Mouse (Mus musculus) kidney, embryonic 16.5 days (tissue): Measurements from ENCODE around the gene Epop. TPM values are rescaled to one million over a fixed set of nuclear protein-coding genes. Genes with fewer than 3 reads are reported as not detected.

ENCODE experiments used
- ATAC-seq: fragments of 200-750 bp; cut with Nextera tagmentation; 2 replicates; pipeline ENCODE4 v1.8.0; 2017; ENCODE audit warnings: moderate TSS enrichment; ENCODE audit not compliant: low FRiP score, low TSS enrichment
- H3K27ac ChIP-seq: fragments of 300-500 bp; sonication (generic); 2 replicates; pipeline ENCODE4 v1.5.1; 2014; ENCODE audit warnings: low read length
- H3K27me3 ChIP-seq: fragments of 300-500 bp; sonication (generic); 2 replicates; pipeline ENCODE4 v1.6.1; 2014; ENCODE audit warnings: low read length, control low read depth, mixed read lengths; ENCODE audit not compliant: insufficient read depth
- H3K36me3 ChIP-seq: fragments of 300-500 bp; sonication (generic); 2 replicates; pipeline ENCODE4 v1.6.1; 2014; ENCODE audit warnings: low read length, control low read depth, mixed read lengths; ENCODE audit not compliant: insufficient read depth
- H3K4me1 ChIP-seq: fragments of 300-500 bp; sonication (generic); 2 replicates; pipeline ENCODE4 v1.6.1; 2014; ENCODE audit warnings: low read length, control low read depth, mixed read lengths; ENCODE audit not compliant: insufficient read depth
- H3K4me2 ChIP-seq: fragments of 300-500 bp; sonication (generic); replicated peaks from 2 replicates; pipeline ENCODE4 v1.6.1; 2014; ENCODE audit warnings: low read depth, low read length
- H3K4me3 ChIP-seq: fragments of 300-500 bp; sonication (generic); 2 replicates; pipeline ENCODE4 v1.5.1; 2014; ENCODE audit warnings: mild to moderate bottlenecking, low read length
- H3K9ac ChIP-seq: fragments of 300-500 bp; sonication (generic); replicated peaks from 2 replicates; pipeline ENCODE4 v1.6.1; 2014; ENCODE audit warnings: low read length
- H3K9me3 ChIP-seq: fragments of 300-500 bp; sonication (generic); 2 replicates; pipeline ENCODE4 v1.6.1; 2016; ENCODE audit warnings: low read length, control low read depth
- WGBS: fragments of 180-500 bp; shearing (Covaris S2); extraction: QIAGEN DNeasy Blood & Tissue Kit; methylation state at CpG from one replicate; pipeline ENCODE4 v1.1.7; 2014; 5-methylcytosine and 5-hydroxymethylcytosine counted together
- polyA plus RNA-seq: library from polyadenylated mRNA; unstranded; fragments of >200 nt; fragmentation: Nextera tagmentation; extraction: Ambion mirVana; gene quantifications from 2 replicates; pipeline ENCODE4 v1.2.1, GENCODE M21; 2015

Epop gene
- polyA plus RNA-seq, 1 experiment from 2014 or later, result 2.3 TPM

DNA sequence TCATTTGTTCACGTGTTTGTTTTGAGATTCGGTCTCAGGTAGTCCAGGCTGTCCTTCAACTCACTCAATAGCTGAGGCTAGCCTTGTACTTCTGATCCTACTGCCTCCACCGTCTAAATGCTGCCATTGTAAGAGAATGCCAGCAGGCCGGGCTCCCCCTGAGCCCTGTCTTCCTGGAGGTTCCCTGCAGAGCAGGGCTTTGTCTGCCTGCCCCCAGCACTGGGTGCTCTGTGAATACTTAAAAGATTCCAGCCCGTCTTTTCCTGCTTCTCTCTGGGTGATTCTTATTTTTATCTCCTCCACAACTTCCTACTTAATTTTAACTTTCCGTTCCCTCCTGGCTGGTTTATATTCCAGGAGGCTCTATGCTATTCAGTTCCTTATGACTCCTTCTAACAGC lies 27.3 kb downstream of the Epop start:
- H3K36me3 ChIP-seq, result no peaks in the 10 kb centered on the region
- H3K4me1 ChIP-seq, result no peaks in the 10 kb centered on the region
- no peaks in the 10 kb centered on the region for H3K27me3 ChIP-seq
- H3K27ac ChIP-seq, result 0 out of 2 replicates have a peak overlapping the region, but pooled peaks have one; percentile 10
- WGBS, result 40% methylated on average over 6 of the region's 6 CpGs
- no peak overlapping the region for H3K4me3 ChIP-seq
- H3K9me3 ChIP-seq, result no peaks in the 10 kb centered on the region
- H3K9ac ChIP-seq, result no peak overlapping the region
- H3K4me2 ChIP-seq, result no peak overlapping the region
- no peak for ATAC-seq

GRCm38 (mm10) chr11:97599104-97599503 lies 30.4 kb downstream of the Epop start:
- no peak overlapping the region for H3K9ac ChIP-seq
- 89% methylated on average over 8 of the region's 8 CpGs for WGBS
- no peaks in the 10 kb centered on the region for H3K27me3 ChIP-seq

GRCm38 (mm10) chr11:97597945-97598691 lies 31.4 kb downstream of the Epop start:
- H3K27ac ChIP-seq, result no peak overlapping the region
- WGBS, result 79% methylated on average over 10 of the region's 10 CpGs
- no peak overlapping the region for H3K9ac ChIP-seq
- H3K36me3 ChIP-seq, result no peaks in the 10 kb centered on the region
- no peak for ATAC-seq
- H3K4me1 ChIP-seq, result no peaks in the 10 kb centered on the region
- no peak overlapping the region for H3K4me3 ChIP-seq
- H3K27me3 ChIP-seq, result no peaks in the 10 kb centered on the region
- no peak overlapping the region for H3K4me2 ChIP-seq
- no peaks in the 10 kb centered on the region for H3K9me3 ChIP-seq

More at GRCm38 (mm10) chr11:97599104-97599503, 30.4 kb downstream of the Epop start:
- H3K27ac ChIP-seq, result no peak overlapping the region
- H3K36me3 ChIP-seq, result no peaks in the 10 kb centered on the region
- H3K9me3 ChIP-seq, result no peaks in the 10 kb centered on the region
- no peak for ATAC-seq
- H3K4me2 ChIP-seq, result no peak overlapping the region
- H3K4me3 ChIP-seq, result no peak overlapping the region
- H3K4me1 ChIP-seq, result no peaks in the 10 kb centered on the region

GRCm38 (mm10) chr11:97594136-97594535 lies 35.4 kb downstream of the Epop start:
- no peaks in the 10 kb centered on the region for H3K36me3 ChIP-seq
- no peaks in the 10 kb centered on the region for H3K9me3 ChIP-seq
- ATAC-seq, result no peak
- H3K27ac ChIP-seq, result no peak overlapping the region
- H3K4me1 ChIP-seq, result peaks cover 13% of the 10 kb centered on the region; the same call in 1 of the 2 replicates
- 53% methylated on average over 6 of the region's 6 CpGs for WGBS
- H3K4me2 ChIP-seq, result no peak overlapping the region
- no peak overlapping the region for H3K9ac ChIP-seq
- H3K27me3 ChIP-seq, result no peaks in the 10 kb centered on the region
- H3K4me3 ChIP-seq, result no peak overlapping the region

DNA sequence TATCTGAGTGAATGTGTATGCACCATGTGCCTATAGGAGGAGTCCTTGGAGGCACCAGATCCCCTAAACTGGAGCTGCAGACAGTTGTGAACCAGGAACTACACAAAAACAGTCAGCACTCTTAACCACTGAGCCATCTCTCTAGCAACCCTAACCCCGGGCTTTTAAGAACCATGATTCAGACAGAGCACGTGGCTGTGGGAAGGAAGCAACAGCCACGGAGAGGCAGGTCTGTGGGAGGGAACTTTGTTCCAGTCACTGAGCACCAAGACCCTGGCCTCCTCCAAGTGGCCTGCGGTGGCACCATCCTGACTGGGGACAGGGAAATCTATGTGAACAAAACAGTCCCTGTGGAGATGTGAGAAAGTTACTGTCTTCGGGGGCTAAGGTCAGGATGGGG lies 37.6 kb downstream of the Epop start:
- H3K4me2 ChIP-seq, result no peak overlapping the region
- H3K27me3 ChIP-seq, result no peaks in the 10 kb centered on the region
- H3K4me1 ChIP-seq, result peaks cover 14% of the 10 kb centered on the region; the same call in 1 of the 2 replicates
- H3K36me3 ChIP-seq, result no peaks in the 10 kb centered on the region
- H3K27ac ChIP-seq, result peak overlapping the region; percentile 57
- H3K4me3 ChIP-seq, result no peak overlapping the region
- ATAC-seq, result peak; percentile 86
- no peaks in the 10 kb centered on the region for H3K9me3 ChIP-seq
- 7% methylated on average over 5 of the region's 5 CpGs for WGBS
- no peak overlapping the region for H3K9ac ChIP-seq

- 48% methylated on average over 24 of the region's 24 CpGs for WGBS
- no peak for ATAC-seq
Observed at GRCm38 (mm10) chr11:97590227-97590960, 39.1 kb downstream of the Epop start.

DNA sequence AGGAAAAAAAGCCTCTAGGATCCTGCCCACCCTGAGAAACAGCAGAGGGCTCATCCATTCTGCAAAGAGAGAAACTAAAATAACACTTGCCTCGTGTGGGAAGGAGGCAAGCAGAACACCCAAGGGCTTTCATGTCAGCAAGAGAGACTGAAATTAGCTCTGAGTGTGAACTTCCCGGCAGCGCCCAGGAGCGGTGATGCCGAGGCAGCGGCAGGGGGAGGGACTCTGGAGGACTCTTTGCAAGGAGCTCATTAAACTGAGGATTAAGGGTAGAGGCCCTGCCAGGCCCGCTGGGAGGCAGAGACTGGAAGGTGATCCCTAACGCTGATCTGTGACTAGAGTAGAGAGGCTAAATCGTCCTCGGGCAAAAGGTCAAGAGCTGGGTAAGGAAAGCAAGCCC lies 40.3 kb downstream of the Epop start:
- WGBS, result 7% methylated on average over 10 of the region's 10 CpGs

More at GRCm38 (mm10) chr11:97590227-97590960, 39.1 kb downstream of the Epop start:
- H3K27me3 ChIP-seq, result no peaks in the 10 kb centered on the region
- H3K36me3 ChIP-seq, result no peaks in the 10 kb centered on the region
- H3K27ac ChIP-seq, result no peak overlapping the region
- H3K9me3 ChIP-seq, result no peaks in the 10 kb centered on the region
- H3K4me2 ChIP-seq, result no peak overlapping the region
- H3K4me1 ChIP-seq, result peaks cover 14% of the 10 kb centered on the region; the same call in 1 of the 2 replicates
- no peak overlapping the region for H3K4me3 ChIP-seq
- no peak overlapping the region for H3K9ac ChIP-seq

GRCm38 (mm10) chr11:97585932-97586331 lies 43.6 kb downstream of the Epop start:
- no peaks in the 10 kb centered on the region for H3K27me3 ChIP-seq
- H3K9me3 ChIP-seq, result no peaks in the 10 kb centered on the region
- H3K4me2 ChIP-seq, result no peak overlapping the region
- H3K27ac ChIP-seq, result peak overlapping the region; percentile 76
- WGBS, result 43% methylated on average over 10 of the region's 10 CpGs
- H3K4me1 ChIP-seq, result peaks cover 5% of the 10 kb centered on the region; the same call in 1 of the 2 replicates
- 0 out of 2 replicates have a peak overlapping the region, but pooled peaks have one; percentile 14 for H3K9ac ChIP-seq
- peak; percentile 79 for ATAC-seq
- no peaks in the 10 kb centered on the region for H3K36me3 ChIP-seq
- H3K4me3 ChIP-seq, result no peak overlapping the region

More for the DNA sequence above, 40.3 kb downstream of the Epop start:
- no peaks in the 10 kb centered on the region for H3K9me3 ChIP-seq
- H3K4me1 ChIP-seq, result peaks cover 14% of the 10 kb centered on the region; the same call in 1 of the 2 replicates
- no peaks in the 10 kb centered on the region for H3K27me3 ChIP-seq
- no peak overlapping the region for H3K27ac ChIP-seq
- H3K4me3 ChIP-seq, result no peak overlapping the region
- H3K36me3 ChIP-seq, result no peaks in the 10 kb centered on the region
- H3K4me2 ChIP-seq, result no peak overlapping the region
- ATAC-seq, result no peak
- H3K9ac ChIP-seq, result no peak overlapping the region

DNA sequence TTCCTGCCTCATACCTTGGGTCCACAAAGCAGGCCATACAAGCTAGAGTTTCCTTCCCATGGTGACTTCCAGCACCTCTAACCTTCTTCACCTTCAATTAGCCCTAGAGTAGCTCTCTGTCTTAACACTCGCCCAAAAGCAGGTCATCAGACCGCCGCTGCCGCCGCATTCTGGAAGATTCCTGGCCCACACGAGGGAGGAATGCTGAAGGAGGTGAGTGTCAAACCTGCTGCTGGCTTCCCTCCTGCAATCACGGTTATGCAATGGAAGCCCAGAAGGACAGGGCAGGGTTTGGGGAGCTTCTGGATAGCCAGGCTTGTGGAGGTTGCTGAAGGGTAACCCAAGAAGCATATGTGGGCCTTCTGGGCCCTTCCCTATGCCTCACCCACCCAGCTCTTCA lies 45.0 kb downstream of the Epop start:
- 63% methylated on average over 7 of the region's 7 CpGs for WGBS
- H3K9me3 ChIP-seq, result no peaks in the 10 kb centered on the region
- no peak overlapping the region for H3K27ac ChIP-seq
- ATAC-seq, result no peak
- H3K27me3 ChIP-seq, result no peaks in the 10 kb centered on the region
- no peak overlapping the region for H3K4me2 ChIP-seq
- H3K36me3 ChIP-seq, result no peaks in the 10 kb centered on the region
- H3K4me3 ChIP-seq, result no peak overlapping the region
- peaks cover 5% of the 10 kb centered on the region; the same call in 1 of the 2 replicates for H3K4me1 ChIP-seq
- no peak overlapping the region for H3K9ac ChIP-seq
